Mouse (Mus musculus) neural tube, embryonic 14.5 days (tissue): ENCODE results near the gene Zfp853. TPM values are rescaled to one million over a fixed set of nuclear protein-coding genes. Genes with fewer than 3 reads are reported as not detected.

Experiments
- ATAC-seq: fragments of 200-750 bp; cut with Nextera tagmentation; 2 replicates; pipeline ENCODE4 v1.8.0; 2017; ENCODE audit warnings: low read depth, mild to moderate bottlenecking, moderate TSS enrichment, moderate library complexity
- H3K27ac ChIP-seq: fragments of 300-500 bp; sonication (generic); 2 replicates; pipeline ENCODE4 v1.5.1; 2014; ENCODE audit warnings: low read depth, mild to moderate bottlenecking, control low read depth, low read length, moderate library complexity, mixed read lengths
- H3K27me3 ChIP-seq: fragments of 300-500 bp; sonication (generic); 2 replicates; pipeline ENCODE4 v1.6.1; 2014; ENCODE audit warnings: low read length; ENCODE audit not compliant: control insufficient read depth, insufficient read depth
- H3K36me3 ChIP-seq: fragments of 300-500 bp; sonication (generic); 2 replicates; pipeline ENCODE4 v1.6.1; 2014; ENCODE audit warnings: low read length, mixed read lengths; ENCODE audit not compliant: control insufficient read depth, insufficient read depth
- H3K4me1 ChIP-seq: fragments of 300-500 bp; sonication (generic); 2 replicates; pipeline ENCODE4 v1.6.1; 2014; ENCODE audit warnings: low read length; ENCODE audit not compliant: control insufficient read depth, insufficient read depth
- H3K4me2 ChIP-seq: fragments of 300-500 bp; sonication (generic); 2 replicates; pipeline ENCODE4 v1.6.1; 2014; ENCODE audit warnings: mild to moderate bottlenecking, low read depth, low read length, control low read depth
- H3K4me3 ChIP-seq: fragments of 300-500 bp; sonication (generic); 2 replicates; pipeline ENCODE4 v1.5.1; 2014; ENCODE audit warnings: low read depth, low read length, control low read depth, mixed read lengths
- H3K9ac ChIP-seq: fragments of 300-500 bp; sonication (generic); replicated peaks from 2 replicates; pipeline ENCODE4 v1.6.1; 2014; ENCODE audit warnings: low read depth, mild to moderate bottlenecking, control low read depth, low read length, mixed read lengths
- H3K9me3 ChIP-seq: fragments of 300-500 bp; sonication (generic); 2 replicates; pipeline ENCODE4 v1.6.1; 2016; ENCODE audit warnings: low read length; ENCODE audit not compliant: control insufficient read depth
- WGBS: fragments of 180-500 bp; shearing (Covaris S2); extraction: QIAGEN DNeasy Blood & Tissue Kit; methylation state at CpG from one replicate; pipeline ENCODE4 v1.1.7; 2014; 5-methylcytosine and 5-hydroxymethylcytosine counted together
- polyA plus RNA-seq: library from polyadenylated mRNA; unstranded; fragments of >200 nt; fragmentation: Nextera tagmentation; extraction: Ambion mirVana; gene quantifications from 2 replicates; pipeline ENCODE4 v1.2.1, GENCODE M21; 2014

The Zfp853 gene
- polyA plus RNA-seq, 1 experiment from 2014 or later, result 0.29 TPM

DNA sequence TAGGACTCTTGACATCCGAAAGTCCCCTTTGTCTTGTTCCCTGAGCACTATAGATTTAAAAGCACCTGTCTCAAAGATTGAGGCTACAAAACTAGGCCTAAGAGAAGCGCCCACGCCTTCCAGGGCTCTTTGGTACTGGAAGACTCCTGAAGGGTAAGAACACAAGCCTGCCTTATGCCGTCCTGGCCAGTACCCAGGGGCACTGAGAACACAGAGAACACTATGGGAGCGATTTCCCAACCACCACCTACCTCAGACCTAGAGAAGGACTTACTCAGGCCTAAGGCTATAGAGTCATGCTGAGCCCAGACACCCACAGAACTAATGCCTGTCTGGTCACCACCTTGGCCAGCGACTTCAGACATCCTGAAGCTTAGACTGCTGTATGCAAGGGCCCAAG is 26.6 kb downstream of the Zfp853 start:
- Histone ChIP-seq H3K4me1 (peaks cover 20% of the 10 kb centered on the region), H3K4me2 (no peak overlapping the region), H3K27me3 (no peaks in the 10 kb centered on the region), H3K9ac (no peak overlapping the region), H3K9me3 (no peaks in the 10 kb centered on the region), H3K27ac (no peak overlapping the region), H3K4me3 (no peak overlapping the region), H3K36me3 (peaks cover 23% of the 10 kb centered on the region)
- WGBS, result 90% methylated on average over 6 of the region's 6 CpGs
- ATAC-seq, result no peak

DNA sequence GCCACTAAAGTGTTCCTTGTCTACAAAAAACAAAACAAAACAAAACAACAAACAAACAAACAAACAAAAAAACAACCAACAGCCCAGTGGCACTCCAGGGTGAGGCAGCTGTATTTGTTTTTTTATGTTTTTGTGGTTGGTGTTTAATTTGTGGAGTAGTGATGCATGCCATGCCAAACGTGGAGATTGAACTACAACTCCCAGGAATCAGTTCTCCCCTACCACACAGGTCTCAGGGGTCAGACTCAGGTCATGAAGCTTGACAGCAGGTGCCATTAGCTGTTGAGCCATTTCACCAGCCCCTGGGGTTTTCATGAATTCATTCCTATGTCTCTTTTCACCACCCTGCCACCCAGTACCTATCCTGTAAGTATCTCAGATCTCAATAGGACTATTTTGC is 28.0 kb downstream of the Zfp853 start:
- no peak overlapping the region for H3K4me2 ChIP-seq
- peaks cover 28% of the 10 kb centered on the region for H3K36me3 ChIP-seq
- no peaks in the 10 kb centered on the region for H3K9me3 ChIP-seq
- no peak overlapping the region for H3K9ac ChIP-seq
- H3K4me1 ChIP-seq, result peaks cover 11% of the 10 kb centered on the region
- 50% methylated on average over 1 of the region's 1 CpGs for WGBS
- no peak overlapping the region for H3K4me3 ChIP-seq
- H3K27me3 ChIP-seq, result no peaks in the 10 kb centered on the region
- ATAC-seq, result no peak
- H3K27ac ChIP-seq, result no peak overlapping the region

- no peaks in the 10 kb centered on the region for H3K9me3 ChIP-seq
- H3K36me3 ChIP-seq, result peaks cover 33% of the 10 kb centered on the region
- no peak overlapping the region for H3K4me2 ChIP-seq
- ATAC-seq, result no peak
- H3K4me3 ChIP-seq, result no peak overlapping the region
- no peak overlapping the region for H3K27ac ChIP-seq
- WGBS, result 93% methylated on average over 10 of the region's 10 CpGs
- no peak overlapping the region for H3K9ac ChIP-seq
- H3K4me1 ChIP-seq, result peaks cover 10% of the 10 kb centered on the region
- no peaks in the 10 kb centered on the region for H3K27me3 ChIP-seq
Measured at GRCm38 (mm10) chr5:143264689-143265088, 28.7 kb downstream of the Zfp853 start.

GRCm38 (mm10) chr5:143261636-143262035 is 31.8 kb downstream of the Zfp853 start:
- Histone ChIP-seq H3K4me3 (no peak overlapping the region), H3K27ac (no peak overlapping the region), H3K4me1 (no peaks in the 10 kb centered on the region), H3K9me3 (no peaks in the 10 kb centered on the region), H3K4me2 (no peak overlapping the region), H3K27me3 (peaks cover 12% of the 10 kb centered on the region), H3K9ac (no peak overlapping the region), H3K36me3 (peaks cover 37% of the 10 kb centered on the region)
- 92% methylated on average over 8 of the region's 8 CpGs for WGBS
- ATAC-seq, result no peak

DNA sequence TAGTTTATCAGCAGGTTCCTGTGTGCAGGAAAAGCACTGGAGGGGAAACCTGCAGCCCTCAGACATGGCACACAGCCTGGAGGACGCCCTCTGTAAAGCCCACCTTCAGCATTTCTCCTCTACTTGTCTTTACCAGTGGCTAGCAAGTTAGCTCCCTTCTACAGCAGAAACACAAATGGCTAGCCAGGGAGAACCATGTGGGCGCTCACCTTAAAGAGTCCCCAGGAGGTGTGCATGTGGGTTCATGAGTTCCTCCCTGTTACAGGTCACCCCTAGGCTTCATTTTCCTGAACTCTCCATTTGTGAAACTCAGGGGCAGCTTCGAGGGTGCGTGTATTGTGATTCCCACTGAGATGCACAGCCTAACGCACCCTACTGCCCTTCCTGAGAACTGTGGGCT is 37.6 kb downstream of the Zfp853 start:
- Histone ChIP-seq H3K4me3 (no peak overlapping the region), H3K27ac (no peak overlapping the region), H3K36me3 (peaks cover 44% of the 10 kb centered on the region), H3K9me3 (no peaks in the 10 kb centered on the region), H3K27me3 (peaks cover 49% of the 10 kb centered on the region), H3K9ac (no peak overlapping the region), H3K4me1 (peaks cover 10% of the 10 kb centered on the region), H3K4me2 (no peak overlapping the region)
- WGBS, result 81% methylated on average over 5 of the region's 5 CpGs
- no peak for ATAC-seq

DNA sequence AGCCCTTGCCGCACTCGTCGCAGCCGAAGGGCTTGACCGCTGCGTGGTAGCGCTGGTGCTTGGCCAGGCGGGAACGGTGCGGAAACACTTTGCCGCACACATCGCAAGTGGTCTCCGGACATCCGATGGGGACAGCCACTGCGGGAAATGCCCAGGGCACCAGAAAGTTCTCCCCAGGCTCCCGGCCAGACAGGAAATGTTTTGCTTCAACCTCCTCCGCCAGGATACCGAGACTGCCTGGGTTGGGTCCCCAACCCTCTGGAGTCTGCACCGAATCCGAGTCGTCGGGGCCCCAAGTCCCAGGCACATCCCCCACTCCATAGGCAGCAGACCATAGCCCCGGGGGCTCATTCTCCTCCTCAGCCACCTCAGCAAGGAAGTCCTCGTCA is 38.3 kb downstream of the Zfp853 start:
- Histone ChIP-seq H3K4me3 (no peak overlapping the region), H3K9ac (no peak overlapping the region), H3K4me2 (no peak overlapping the region), H3K4me1 (peaks cover 10% of the 10 kb centered on the region), H3K9me3 (no peaks in the 10 kb centered on the region), H3K27me3 (peaks cover 49% of the 10 kb centered on the region), H3K36me3 (peaks cover 38% of the 10 kb centered on the region), H3K27ac (no peak overlapping the region)
- ATAC-seq, result no peak
- WGBS, result 24% methylated on average over 24 of the region's 24 CpGs

GRCm38 (mm10) chr5:143254487-143255130 is 38.8 kb downstream of the Zfp853 start:
- Histone ChIP-seq H3K4me2 (no peak overlapping the region), H3K27ac (no peak overlapping the region), H3K4me3 (no peak overlapping the region), H3K9ac (no peak overlapping the region), H3K27me3 (peaks cover 49% of the 10 kb centered on the region), H3K4me1 (peaks cover 10% of the 10 kb centered on the region), H3K36me3 (peaks cover 39% of the 10 kb centered on the region), H3K9me3 (no peaks in the 10 kb centered on the region)
- WGBS, result 13% methylated on average over 66 of the region's 66 CpGs
- ATAC-seq, result 0 out of 2 replicates have a peak, but pooled peaks have one; percentile 5

DNA sequence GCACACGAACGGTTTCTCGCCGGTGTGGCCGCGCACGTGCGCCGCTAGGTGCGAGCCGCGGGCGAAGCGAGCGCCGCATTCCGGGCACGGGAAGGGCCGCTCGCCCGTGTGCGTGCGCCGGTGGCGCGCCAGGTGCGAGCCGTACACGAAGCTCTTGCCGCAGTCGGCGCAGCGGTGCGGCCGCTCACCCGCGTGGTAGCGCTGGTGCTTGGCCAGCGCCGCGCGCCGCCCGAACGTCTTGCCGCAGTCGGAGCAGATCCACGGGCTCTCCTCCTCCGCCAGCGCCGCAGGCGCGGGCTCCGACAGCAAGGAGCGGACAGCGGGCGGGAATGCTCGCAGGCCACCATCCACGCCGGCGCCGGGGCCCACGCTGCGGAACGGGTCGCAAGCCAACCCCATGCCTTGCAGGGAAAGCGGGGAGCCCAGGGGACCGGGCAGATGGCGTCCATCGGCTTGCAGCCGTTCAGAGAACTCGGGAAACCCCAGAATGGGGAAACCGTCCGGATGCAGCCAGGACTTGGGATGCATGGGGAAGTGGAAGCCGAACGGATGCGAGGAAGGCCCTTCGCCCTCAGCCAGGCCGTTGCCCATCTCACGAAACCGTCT is 39.4 kb downstream of the Zfp853 start:
- Histone ChIP-seq H3K9me3 (no peaks in the 10 kb centered on the region), H3K27me3 (peaks cover 49% of the 10 kb centered on the region), H3K9ac (0 out of 2 replicates have a peak overlapping the region, but pooled peaks have one; percentile 11), H3K27ac (no peak overlapping the region), H3K4me2 (peak overlapping the region; percentile 45), H3K36me3 (peaks cover 38% of the 10 kb centered on the region), H3K4me3 (peak overlapping the region; percentile 19), H3K4me1 (peaks cover 10% of the 10 kb centered on the region)
- 8% methylated on average over 59 of the region's 81 CpGs for WGBS
- ATAC-seq, result peak; percentile 35

- H3K4me1 ChIP-seq, result peaks cover 10% of the 10 kb centered on the region
- WGBS, result 8% methylated on average over 95 of the region's 103 CpGs
- peak overlapping the region; percentile 45 for H3K4me2 ChIP-seq
- peaks cover 49% of the 10 kb centered on the region for H3K27me3 ChIP-seq
- H3K27ac ChIP-seq, result no peak overlapping the region
- H3K36me3 ChIP-seq, result peaks cover 39% of the 10 kb centered on the region
- H3K4me3 ChIP-seq, result peak overlapping the region; percentile 19; the same call in 1 of the 2 replicates
- 0 out of 2 replicates have a peak overlapping the region, but pooled peaks have one; percentile 11 for H3K9ac ChIP-seq
- no peak; the same call in 1 of the 2 replicates for ATAC-seq
- no peaks in the 10 kb centered on the region for H3K9me3 ChIP-seq
Measured at GRCm38 (mm10) chr5:143253186-143253880, 40.1 kb downstream of the Zfp853 start.
